Mouse (Mus musculus) forebrain, embryonic 16.5 days (tissue): ENCODE measurements around the gene Kif16b. TPM values are rescaled to one million over a fixed set of nuclear protein-coding genes. Genes with fewer than 3 reads are reported as not detected.

ENCODE experiments used
- ATAC-seq: fragments of 200-750 bp; cut with Nextera tagmentation; 2 replicates; pipeline ENCODE4 v1.8.0; 2017; ENCODE audit warnings: mild to moderate bottlenecking, moderate library complexity
- H3K27ac ChIP-seq: fragments of 300-500 bp; sonication (generic); 2 replicates; pipeline ENCODE4 v1.5.1; 2014; ENCODE audit warnings: low read length, control low read depth
- H3K27me3 ChIP-seq: fragments of 300-500 bp; sonication (generic); replicated peaks from 2 replicates; pipeline ENCODE4 v1.6.1; 2014; ENCODE audit warnings: low read length; ENCODE audit not compliant: control insufficient read depth, insufficient read depth
- H3K36me3 ChIP-seq: fragments of 300-500 bp; sonication (generic); 2 replicates; pipeline ENCODE4 v1.6.1; 2014; ENCODE audit not compliant: control insufficient read depth, insufficient read depth
- H3K4me1 ChIP-seq: fragments of 300-500 bp; sonication (generic); replicated peaks from 2 replicates; pipeline ENCODE4 v1.6.1; 2014; ENCODE audit warnings: low read length; ENCODE audit not compliant: control insufficient read depth, insufficient read depth
- H3K4me2 ChIP-seq: fragments of 300-500 bp; sonication (generic); 2 replicates; pipeline ENCODE4 v1.6.1; 2014; ENCODE audit warnings: mild to moderate bottlenecking, low read length, control low read depth
- H3K4me3 ChIP-seq: fragments of 300-500 bp; sonication (generic); replicated peaks from 2 replicates; pipeline ENCODE4 v1.5.1; 2014; ENCODE audit warnings: mild to moderate bottlenecking, low read length, control low read depth
- H3K9ac ChIP-seq: fragments of 300-500 bp; sonication (generic); replicated peaks from 2 replicates; pipeline ENCODE4 v1.6.1; 2014; ENCODE audit warnings: low read depth, low read length, control low read depth
- H3K9me3 ChIP-seq: fragments of 300-500 bp; sonication (generic); 2 replicates; pipeline ENCODE4 v1.6.1; 2016; ENCODE audit warnings: low read length; ENCODE audit not compliant: control insufficient read depth
- WGBS: fragments of 180-500 bp; shearing (Covaris S2); extraction: QIAGEN DNeasy Blood & Tissue Kit; methylation state at CpG from one replicate; pipeline ENCODE4 v1.1.7; 2014; 5-methylcytosine and 5-hydroxymethylcytosine counted together
- polyA plus RNA-seq: library from polyadenylated mRNA; unstranded; fragments of >200 nt; fragmentation: Nextera tagmentation; extraction: Ambion mirVana; gene quantifications from 2 replicates; pipeline ENCODE4 v1.2.1, GENCODE M21; 2015

Gene Kif16b
- polyA plus RNA-seq, 1 experiment from 2014 or later: 2.7 TPM

DNA sequence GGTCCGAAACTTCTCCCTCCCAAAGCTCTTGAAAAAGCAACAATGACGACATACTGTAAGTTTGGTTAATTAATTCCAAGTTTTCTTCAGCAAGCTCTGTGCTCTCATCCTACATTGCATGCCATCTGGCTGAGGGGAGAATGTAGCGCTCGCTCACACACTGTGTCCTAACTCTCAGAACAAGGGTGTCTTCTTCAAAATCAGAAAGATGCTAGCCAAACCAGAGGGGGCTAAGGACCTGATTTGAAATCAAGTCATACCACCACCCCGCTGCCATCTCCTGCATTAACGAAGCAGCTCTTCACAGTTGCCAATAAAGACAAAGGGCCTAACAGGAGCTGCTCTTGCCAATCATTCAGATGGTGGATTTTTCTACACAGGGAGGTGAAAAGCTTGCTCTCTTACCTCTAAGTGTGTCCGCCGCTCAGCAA is 253.3 kb downstream of the Kif16b start:
- Histone ChIP-seq H3K9me3 (no peaks in the 10 kb centered on the region), H3K36me3 (no peaks in the 10 kb centered on the region), H3K9ac (no peak overlapping the region), H3K27ac (peak overlapping the region; percentile 16; the same call in 1 of the 2 replicates), H3K4me1 (peaks cover 8% of the 10 kb centered on the region; the same call in 1 of the 2 replicates), H3K27me3 (no peaks in the 10 kb centered on the region), H3K4me3 (no peak overlapping the region), H3K4me2 (no peak overlapping the region)
- WGBS: 26% methylated on average over 8 of the region's 8 CpGs
- ATAC-seq: peak; percentile 93

DNA sequence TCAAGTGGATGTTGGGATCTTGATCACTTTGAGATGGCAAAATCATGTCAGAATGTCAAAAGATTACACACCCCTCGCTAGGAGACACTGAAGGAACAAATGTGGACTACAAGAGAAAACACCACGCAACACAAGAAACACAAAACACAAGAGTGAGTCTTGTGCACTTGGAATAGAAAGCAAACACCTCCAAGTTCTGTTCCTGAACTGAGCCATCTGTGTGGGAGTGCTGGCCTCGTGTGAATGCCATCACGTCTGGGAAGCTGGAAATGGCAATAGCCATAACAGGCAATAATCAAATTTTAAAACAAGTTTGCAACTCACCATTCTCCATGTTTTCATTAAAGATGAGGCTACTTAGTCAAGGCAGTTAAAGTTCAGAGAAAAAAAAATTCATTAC is 254.5 kb downstream of the Kif16b start:
- H3K36me3 ChIP-seq: no peaks in the 10 kb centered on the region
- H3K4me1 ChIP-seq: peaks cover 8% of the 10 kb centered on the region; the same call in 1 of the 2 replicates
- no peak overlapping the region for H3K27ac ChIP-seq
- no peak overlapping the region for H3K9ac ChIP-seq
- 82% methylated on average over 4 of the region's 4 CpGs for WGBS
- ATAC-seq: no peak
- no peak overlapping the region for H3K4me2 ChIP-seq
- H3K27me3 ChIP-seq: no peaks in the 10 kb centered on the region
- H3K4me3 ChIP-seq: no peak overlapping the region
- no peaks in the 10 kb centered on the region for H3K9me3 ChIP-seq

DNA sequence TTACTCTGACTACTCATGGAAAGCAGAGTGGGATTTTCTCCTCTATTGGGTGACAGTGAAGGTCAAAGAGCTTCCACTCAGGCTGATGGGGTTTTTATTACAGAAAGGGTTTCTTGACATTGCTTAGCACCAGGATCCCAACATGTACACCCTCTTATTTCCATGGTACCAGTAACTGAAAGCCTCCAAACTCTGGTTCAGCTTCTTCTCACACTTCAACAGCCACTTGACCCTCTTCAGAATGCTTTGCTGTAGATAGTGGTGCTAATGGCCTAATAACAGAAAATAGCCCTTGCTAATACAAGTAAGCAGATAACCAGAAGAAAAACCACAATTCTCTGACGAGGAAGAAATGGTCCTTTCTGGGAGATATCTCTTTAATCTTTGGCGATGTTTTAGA is 259.6 kb downstream of the Kif16b start:
- no peaks in the 10 kb centered on the region for H3K9me3 ChIP-seq
- H3K4me2 ChIP-seq: no peak overlapping the region
- ATAC-seq: no peak
- no peaks in the 10 kb centered on the region for H3K4me1 ChIP-seq
- no peaks in the 10 kb centered on the region for H3K27me3 ChIP-seq
- no peak overlapping the region for H3K27ac ChIP-seq
- no peaks in the 10 kb centered on the region for H3K36me3 ChIP-seq
- 87% methylated on average over 2 of the region's 2 CpGs for WGBS
- no peak overlapping the region for H3K9ac ChIP-seq
- H3K4me3 ChIP-seq: no peak overlapping the region

DNA sequence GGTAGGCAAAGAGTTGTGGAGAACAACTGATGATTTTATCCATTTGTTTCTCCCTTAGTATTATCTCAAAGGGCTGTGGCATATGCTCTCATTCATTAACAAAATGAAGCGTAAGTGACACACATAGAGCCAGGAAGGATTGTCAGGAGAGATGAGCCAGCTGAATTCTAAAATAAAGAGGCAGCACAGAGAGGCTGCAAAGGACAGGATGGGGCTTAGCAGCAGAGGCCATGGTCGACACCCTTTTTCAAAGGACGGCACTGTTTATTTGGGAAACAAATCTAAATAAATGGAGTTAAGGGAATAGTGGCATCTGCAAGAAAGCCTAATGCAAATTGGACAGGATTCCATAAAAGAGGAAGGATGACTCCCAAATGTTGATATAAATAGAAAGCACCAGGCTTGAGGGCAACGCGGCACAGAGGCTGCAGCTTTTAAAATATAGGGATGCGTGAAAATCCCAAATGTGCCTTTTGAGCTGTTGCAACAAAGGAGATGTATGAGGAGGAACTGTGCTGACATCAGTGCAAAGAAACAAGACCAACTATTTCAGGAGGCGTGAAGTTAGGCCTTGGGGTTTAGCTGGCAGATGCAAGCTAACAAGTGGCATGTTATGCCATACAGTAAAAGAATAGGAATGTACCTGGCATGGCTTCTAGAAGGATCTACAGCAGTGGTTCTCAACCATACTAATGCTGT is 265.6 kb downstream of the Kif16b start:
- no peak for ATAC-seq
- H3K27ac ChIP-seq: no peak overlapping the region
- no peaks in the 10 kb centered on the region for H3K27me3 ChIP-seq
- 74% methylated on average over 7 of the region's 7 CpGs for WGBS
- H3K9me3 ChIP-seq: no peaks in the 10 kb centered on the region
- no peaks in the 10 kb centered on the region for H3K36me3 ChIP-seq
- no peak overlapping the region for H3K9ac ChIP-seq
- H3K4me2 ChIP-seq: no peak overlapping the region
- H3K4me3 ChIP-seq: no peak overlapping the region
- H3K4me1 ChIP-seq: no peaks in the 10 kb centered on the region

DNA sequence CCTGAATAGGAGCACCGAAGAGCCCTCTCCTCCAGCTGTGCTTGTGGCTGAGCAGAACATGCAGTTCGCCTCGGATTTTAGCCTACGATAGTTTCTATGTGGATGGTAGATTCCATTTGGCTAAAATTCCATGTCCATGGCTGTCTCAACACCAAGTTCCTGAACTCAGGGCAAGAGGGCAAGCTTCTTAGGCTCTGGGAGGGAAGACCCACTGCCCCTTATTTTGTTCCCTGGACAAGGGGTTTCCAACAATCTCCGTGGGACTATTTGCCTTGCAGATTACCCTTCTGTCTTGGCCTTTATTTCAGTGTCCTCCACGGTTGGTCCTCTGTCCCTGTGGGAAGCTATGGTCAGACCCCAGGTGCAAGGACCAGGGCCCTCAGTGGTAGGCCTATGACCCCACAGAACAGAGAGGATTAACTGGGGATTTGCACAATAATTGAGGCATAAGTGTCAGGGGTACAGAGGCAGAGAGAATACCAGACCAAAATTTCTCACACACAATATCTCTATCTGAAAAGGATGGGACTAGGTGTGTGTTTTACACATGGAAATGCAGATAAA is 267.3 kb downstream of the Kif16b start:
- Histone ChIP-seq H3K4me1 (no peaks in the 10 kb centered on the region), H3K9ac (no peak overlapping the region), H3K9me3 (no peaks in the 10 kb centered on the region), H3K27me3 (no peaks in the 10 kb centered on the region), H3K27ac (no peak overlapping the region), H3K36me3 (no peaks in the 10 kb centered on the region), H3K4me2 (no peak overlapping the region), H3K4me3 (no peak overlapping the region)
- WGBS: 53% methylated on average over 6 of the region's 6 CpGs
- no peak for ATAC-seq

- H3K9ac ChIP-seq: no peak overlapping the region
- H3K4me1 ChIP-seq: no peaks in the 10 kb centered on the region
- no peak for ATAC-seq
- H3K36me3 ChIP-seq: no peaks in the 10 kb centered on the region
- WGBS: 63% methylated on average over 2 of the region's 2 CpGs
- no peak overlapping the region for H3K27ac ChIP-seq
- H3K4me3 ChIP-seq: no peak overlapping the region
- H3K4me2 ChIP-seq: no peak overlapping the region
- H3K9me3 ChIP-seq: no peaks in the 10 kb centered on the region
- H3K27me3 ChIP-seq: no peaks in the 10 kb centered on the region
These were observed 271.6 kb downstream of the Kif16b start for GRCm38 (mm10) chr2:142629523-142630312.

GRCm38 (mm10) chr2:142625756-142626155 is 275.6 kb downstream of the Kif16b start:
- H3K9ac ChIP-seq: no peak overlapping the region
- 69% methylated on average over 4 of the region's 4 CpGs for WGBS
- H3K27me3 ChIP-seq: no peaks in the 10 kb centered on the region
- no peaks in the 10 kb centered on the region for H3K9me3 ChIP-seq
- H3K4me1 ChIP-seq: no peaks in the 10 kb centered on the region
- no peak overlapping the region for H3K27ac ChIP-seq
- no peak overlapping the region for H3K4me2 ChIP-seq
- no peaks in the 10 kb centered on the region for H3K36me3 ChIP-seq
- no peak overlapping the region for H3K4me3 ChIP-seq
- ATAC-seq: peak; percentile 40; the same call in 1 of the 2 replicates

GRCm38 (mm10) chr2:142625101-142625500 is 276.2 kb downstream of the Kif16b start:
- ATAC-seq: no peak
- Histone ChIP-seq H3K4me1 (no peaks in the 10 kb centered on the region), H3K27me3 (no peaks in the 10 kb centered on the region), H3K36me3 (no peaks in the 10 kb centered on the region), H3K27ac (no peak overlapping the region), H3K4me3 (no peak overlapping the region), H3K4me2 (no peak overlapping the region), H3K9me3 (no peaks in the 10 kb centered on the region), H3K9ac (no peak overlapping the region)
- 69% methylated on average over 3 of the region's 3 CpGs for WGBS

DNA sequence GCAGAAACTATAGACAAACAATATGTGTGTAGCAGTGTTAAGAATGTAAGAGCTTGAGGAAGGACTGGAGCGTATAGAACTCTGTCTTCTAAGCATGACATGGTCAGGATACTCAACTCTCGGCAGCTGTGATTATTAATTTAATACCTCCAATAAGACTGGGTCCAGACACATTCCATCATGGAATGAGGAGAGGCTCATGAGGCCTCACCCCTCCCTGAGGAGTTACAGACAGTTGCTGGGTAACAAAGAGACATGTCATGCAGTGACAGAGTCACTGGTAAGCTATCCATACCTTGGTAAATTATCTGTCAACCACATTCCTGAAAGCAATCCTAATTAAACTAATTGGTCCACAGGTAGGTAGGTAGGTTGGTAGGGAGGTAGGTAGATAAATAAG is 277.1 kb downstream of the Kif16b start:
- H3K27me3 ChIP-seq: no peaks in the 10 kb centered on the region
- no peaks in the 10 kb centered on the region for H3K9me3 ChIP-seq
- 87% methylated on average over 2 of the region's 2 CpGs for WGBS
- no peak overlapping the region for H3K27ac ChIP-seq
- no peak for ATAC-seq
- H3K9ac ChIP-seq: no peak overlapping the region
- no peaks in the 10 kb centered on the region for H3K4me1 ChIP-seq
- H3K4me2 ChIP-seq: no peak overlapping the region
- no peaks in the 10 kb centered on the region for H3K36me3 ChIP-seq
- no peak overlapping the region for H3K4me3 ChIP-seq
